Mouse (Mus musculus): ENCODE data around the gene Cntd1. TPM values are rescaled to one million over a fixed set of nuclear protein-coding genes. Genes with fewer than 3 reads are reported as not detected.
"Not testable (repeated sequence)": the region's sequence is repeated elsewhere in the genome, so short reads cannot be mapped to it uniquely, and the experiment has no call there.

Cntd1 gene
- total and polyA plus RNA-seq, 3 experiments = 0.96 to 2.5 (median 0.98) TPM

GRCm38 (mm10) chr11:101328941-101329635, 50.3 kb downstream of the Cntd1 start:
- no peak overlapping the region for H3K4me2 ChIP-seq (ENCODE audit: insufficient read depth, low read depth, poor library complexity, severe bottlenecking)
- H3K27ac ChIP-seq (ENCODE audit: insufficient read depth, low read depth) = no peak overlapping the region
- no peaks in the 10 kb centered on the region for H3K79me2 ChIP-seq (replicated peaks; ENCODE audit: control insufficient read depth, extremely low read depth, insufficient read depth, poor library complexity, severe bottlenecking)
- DNase-seq (ENCODE audit: extremely low read depth) = no peak
- H3K36me3 ChIP-seq (replicated peaks in 1 of 2; ENCODE audit: control insufficient read depth in 1 of 2, insufficient read depth in 1 of 2, low read length in 1 of 2) = peaks cover 30 to 74% of the 10 kb centered on the region in 2 experiments
- TF ChIP-seq USF1 (IDR thresholded peaks at IDR 0.05; ENCODE audit: low read depth, low read length) (no peak), CHD2 (IDR thresholded peaks at IDR 0.05; ENCODE audit: low read length) (no peak), ELF1 (IDR thresholded peaks at IDR 0.05; ENCODE audit: low read depth, low read length) (no peak), RCOR1 (conservative IDR thresholded peaks at IDR 0.05; ENCODE audit: low read depth, low read length) (no peak), TCF12 (IDR thresholded peaks at IDR 0.05; ENCODE audit: low read depth, low read length) (no peak), TBP (conservative IDR thresholded peaks at IDR 0.05; ENCODE audit: low read depth, low read length) (no peak), ETS1 (conservative IDR thresholded peaks at IDR 0.05; ENCODE audit: low read depth, low read length) (no peak), HCFC1 (IDR thresholded peaks at IDR 0.05; ENCODE audit: low read depth, low read length) (no peak), ZKSCAN1 (IDR thresholded peaks at IDR 0.05; ENCODE audit: borderline replicate concordance, low read depth, low read length) (no peak), NRF1 (IDR thresholded peaks at IDR 0.05; ENCODE audit: low read depth, low read length) (no peak)
- no peak overlapping the region for H3K9ac ChIP-seq (ENCODE audit: insufficient read depth, low read depth)
- in situ Hi-C loops (cut with MboI; ENCODE audit: low pct_ligation_motif_present, low pct_unique_long_range_greater_than_20kb, low sequenced_read_pairs) = no loop called here
- dilution Hi-C loops (cut with MboI; ENCODE audit: extremely low pct_ligation_motif_present, extremely low pct_unique_long_range_greater_than_20kb, low sequenced_read_pairs) = no loop called here
- no peaks in the 10 kb centered on the region for H3K27me3 ChIP-seq (replicated peaks)
- peaks cover 0 to 7% of the 10 kb centered on the region in 2 experiments; a peak in 2 of 4 replicates for H3K4me1 ChIP-seq (ENCODE audit: control insufficient read depth in 1 of 2, insufficient read depth in 2 of 2)
- no peaks in the 10 kb centered on the region for H3K9me3 ChIP-seq (replicated peaks; ENCODE audit: low read length)
- no peak overlapping the region for H3K4me3 ChIP-seq (replicated peaks in 1 of 3; ENCODE audit: low read depth in 2 of 3, low read length in 2 of 3, poor library complexity in 1 of 3)

DNA sequence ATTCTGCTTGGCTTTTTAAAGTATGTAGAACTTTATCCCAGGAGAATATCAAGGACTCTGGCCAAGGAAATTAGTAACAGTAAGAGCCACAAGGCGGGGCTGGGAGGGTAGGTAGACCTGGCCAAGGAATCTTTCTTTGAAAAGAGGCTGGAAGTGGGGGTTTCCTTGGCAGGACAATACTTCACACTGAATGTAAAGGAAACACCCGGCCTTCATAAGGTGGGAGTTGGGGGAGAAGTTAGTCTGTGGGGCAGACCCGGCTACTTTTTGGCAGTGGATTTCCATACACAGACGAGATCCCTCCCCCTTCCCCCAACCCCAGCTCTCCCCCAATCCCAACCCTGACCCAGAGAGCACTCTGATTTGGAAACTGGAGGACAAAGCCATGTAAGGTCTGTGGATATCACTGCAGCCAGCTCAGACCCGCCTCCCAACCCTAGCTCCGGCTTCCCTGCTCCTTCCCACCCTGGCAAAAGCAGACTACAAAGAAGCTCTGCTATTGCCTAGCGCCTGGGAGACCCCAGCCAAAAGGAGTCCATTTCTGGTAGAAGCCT, 51.6 kb downstream of the Cntd1 start, which contains the start of gene Aoc3:
Gene Aoc3, plus strand, starts transcription at position 235 of the 554 bp plus-strand sequence.
- Histone ChIP-seq H3K36me3 (replicated peaks in 1 of 2; ENCODE audit: control insufficient read depth in 1 of 2, insufficient read depth in 1 of 2, low read length in 1 of 2) (peaks cover 17 to 61% of the 10 kb centered on the region in 2 experiments), H3K9ac (ENCODE audit: insufficient read depth, low read depth) (no peak within 1 kb of the TSS), H3K4me1 (ENCODE audit: control insufficient read depth in 1 of 2, insufficient read depth in 2 of 2) (peaks cover 0 to 14% of the 10 kb centered on the region in 2 experiments; a peak in 2 of 4 replicates), H3K9me3 (replicated peaks; ENCODE audit: low read length) (no peaks in the 10 kb centered on the region), H3K4me3 (replicated peaks in 1 of 3; ENCODE audit: low read depth in 2 of 3, low read length in 2 of 3, poor library complexity in 1 of 3) (no peak within 1 kb of the TSS), H3K4me2 (ENCODE audit: insufficient read depth, low read depth, poor library complexity, severe bottlenecking) (no peak within 1 kb of the TSS), H3K27me3 (replicated peaks) (no peaks in the 10 kb centered on the region), H3K79me2 (replicated peaks; ENCODE audit: control insufficient read depth, extremely low read depth, insufficient read depth, poor library complexity, severe bottlenecking) (no peaks in the 10 kb centered on the region), H3K27ac (ENCODE audit: insufficient read depth, low read depth) (no peak within 1 kb of the TSS)
- no peak for TF ChIP-seq RAD21 (IDR thresholded peaks at IDR 0.05; ENCODE audit: low read depth, low read length)
- no peak for TF ChIP-seq E2F4 (IDR thresholded peaks at IDR 0.05; ENCODE audit: insufficient replicate concordance, low read depth, low read length)
- no peak for TF ChIP-seq MEF2A (IDR thresholded peaks at IDR 0.05; ENCODE audit: borderline replicate concordance, low read depth, low read length)
- TF ChIP-seq TBP (conservative IDR thresholded peaks at IDR 0.05; ENCODE audit: low read depth, low read length) = no peak
- TF ChIP-seq MAFK (IDR thresholded peaks at IDR 0.05; ENCODE audit: insufficient replicate concordance, low read length) = no peak
- TF ChIP-seq IRF4 (IDR thresholded peaks at IDR 0.05; ENCODE audit: low read depth, low read length) = no peak
- TF ChIP-seq MYC (IDR thresholded peaks at IDR 0.05; ENCODE audit: low read depth, low read length) = no peak
- TF ChIP-seq ZMIZ1 (IDR thresholded peaks at IDR 0.05; ENCODE audit: low read depth, low read length) = no peak
- no peak for TF ChIP-seq USF1 (IDR thresholded peaks at IDR 0.05; ENCODE audit: low read depth, low read length)
- no peak for TF ChIP-seq CHD1 (IDR thresholded peaks at IDR 0.05; ENCODE audit: low read depth, low read length)
- TF ChIP-seq KAT2A (IDR thresholded peaks at IDR 0.05; ENCODE audit: insufficient replicate concordance, low read length) = no peak
- in situ Hi-C loops (cut with MboI; ENCODE audit: low pct_ligation_motif_present, low pct_unique_long_range_greater_than_20kb, low sequenced_read_pairs) = loop anchor here (10.0 kb wide), 1 partner anchor 64 kb away; no protein-coding TSS in a partner anchor
- dilution Hi-C loops (cut with MboI; ENCODE audit: extremely low pct_ligation_motif_present, extremely low pct_unique_long_range_greater_than_20kb, low sequenced_read_pairs) = no loop called here
- no peak for DNase-seq (ENCODE audit: extremely low read depth)

GRCm38 (mm10) chr11:101330961-101331360, 52.1 kb downstream of the Cntd1 start:
- H3K79me2 ChIP-seq (replicated peaks; ENCODE audit: control insufficient read depth, extremely low read depth, insufficient read depth, poor library complexity, severe bottlenecking); DNase-seq (ENCODE audit: extremely low read depth); dilution Hi-C loops (cut with MboI; ENCODE audit: extremely low pct_ligation_motif_present, extremely low pct_unique_long_range_greater_than_20kb, low sequenced_read_pairs); H3K27me3 ChIP-seq (replicated peaks); H3K4me3 ChIP-seq (replicated peaks in 1 of 3; ENCODE audit: low read depth in 2 of 3, low read length in 2 of 3, poor library complexity in 1 of 3); H3K27ac ChIP-seq (ENCODE audit: insufficient read depth, low read depth); H3K9me3 ChIP-seq (replicated peaks; ENCODE audit: low read length); H3K4me2 ChIP-seq (ENCODE audit: insufficient read depth, low read depth, poor library complexity, severe bottlenecking); H3K9ac ChIP-seq (ENCODE audit: insufficient read depth, low read depth): not testable (repeated sequence)
- Histone ChIP-seq H3K36me3 (replicated peaks in 1 of 2; ENCODE audit: control insufficient read depth in 1 of 2, insufficient read depth in 1 of 2, low read length in 1 of 2) (peaks cover 12 to 59% of the 10 kb centered on the region in 2 experiments), H3K4me1 (ENCODE audit: control insufficient read depth in 1 of 2, insufficient read depth in 2 of 2) (peaks cover 0 to 17% of the 10 kb centered on the region in 2 experiments; a peak in 2 of 4 replicates)
- in situ Hi-C loops (cut with MboI; ENCODE audit: low pct_ligation_motif_present, low pct_unique_long_range_greater_than_20kb, low sequenced_read_pairs) = loop anchor here (10.0 kb wide), 1 partner anchor 64 kb away; no protein-coding TSS in a partner anchor
